Mouse (Mus musculus): Measurements from ENCODE around the gene Herc4. TPM values are rescaled to one million over a fixed set of nuclear protein-coding genes. Genes with fewer than 3 reads are reported as not detected.

Gene Herc4
- polyA plus RNA-seq, 1 experiment from 2014 or later = 38.4 TPM

DNA sequence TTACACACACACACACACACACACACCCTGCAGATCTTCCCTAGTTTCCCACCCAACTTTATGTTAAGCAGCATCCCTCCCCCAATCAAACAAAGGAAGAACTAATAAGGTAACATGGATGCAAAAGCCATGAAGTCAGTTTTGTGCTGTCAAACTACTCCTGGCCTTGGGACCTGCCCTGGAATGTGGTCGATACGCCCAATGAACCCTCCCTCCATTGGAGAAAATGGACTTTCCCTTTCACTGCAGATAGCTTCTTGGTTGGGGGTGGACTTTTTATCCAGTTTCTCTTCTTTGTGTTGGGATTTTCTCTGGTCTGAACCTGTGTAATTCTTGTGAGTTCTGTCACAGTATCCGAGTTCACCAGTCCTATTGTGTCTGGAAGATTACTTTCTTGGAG is 15.1 kb downstream of the Herc4 start:
- H3K4me1 ChIP-seq = peaks cover 22% of the 10 kb centered on the region
- no peaks in the 10 kb centered on the region for H3K9me3 ChIP-seq (replicated peaks)
- 0 out of 2 replicates have a peak overlapping the region, but pooled peaks have one; percentile 2 for H3K4me2 ChIP-seq
- 77% methylated on average over 3 of the region's 3 CpGs for WGBS (ENCODE audit: insufficient replicate concordance)
- peaks cover 47% of the 10 kb centered on the region for H3K36me3 ChIP-seq
- H3K4me3 ChIP-seq = no peak overlapping the region
- H3K27me3 ChIP-seq (replicated peaks) = no peaks in the 10 kb centered on the region
- no peak for ATAC-seq
- H3K9ac ChIP-seq = no peak overlapping the region
- peak overlapping the region; percentile 1; the same call in 1 of the 2 replicates for H3K27ac ChIP-seq

DNA sequence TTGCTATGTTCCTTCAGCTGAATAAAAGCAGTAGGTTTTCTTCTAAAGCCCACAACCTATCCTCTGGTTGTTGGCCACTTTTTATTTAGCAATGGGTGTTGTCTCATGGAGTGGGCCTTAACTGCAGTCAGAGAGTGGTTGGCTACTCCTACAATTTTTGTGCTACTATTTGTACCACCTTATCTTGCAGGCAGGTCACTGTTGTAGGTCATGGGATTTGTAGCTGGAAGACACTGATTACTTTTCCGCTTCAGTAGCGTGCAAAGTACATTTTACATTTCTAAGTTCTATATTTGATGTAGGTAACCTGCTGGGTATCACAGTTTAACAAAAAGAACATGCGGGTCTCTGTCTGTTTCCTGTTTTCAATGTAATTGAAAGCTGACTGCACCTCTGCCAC is 15.7 kb downstream of the Herc4 start:
- Histone ChIP-seq H3K9me3 (replicated peaks) (no peaks in the 10 kb centered on the region), H3K4me1 (peaks cover 22% of the 10 kb centered on the region), H3K4me3 (no peak overlapping the region), H3K36me3 (peaks cover 49% of the 10 kb centered on the region), H3K4me2 (0 out of 2 replicates have a peak overlapping the region, but pooled peaks have one; percentile 2), H3K9ac (no peak overlapping the region), H3K27ac (0 out of 2 replicates have a peak overlapping the region, but pooled peaks have one; percentile 1), H3K27me3 (replicated peaks) (no peaks in the 10 kb centered on the region)
- WGBS (ENCODE audit: insufficient replicate concordance) = 74% methylated on average over 3 of the region's 3 CpGs
- ATAC-seq = no peak

DNA sequence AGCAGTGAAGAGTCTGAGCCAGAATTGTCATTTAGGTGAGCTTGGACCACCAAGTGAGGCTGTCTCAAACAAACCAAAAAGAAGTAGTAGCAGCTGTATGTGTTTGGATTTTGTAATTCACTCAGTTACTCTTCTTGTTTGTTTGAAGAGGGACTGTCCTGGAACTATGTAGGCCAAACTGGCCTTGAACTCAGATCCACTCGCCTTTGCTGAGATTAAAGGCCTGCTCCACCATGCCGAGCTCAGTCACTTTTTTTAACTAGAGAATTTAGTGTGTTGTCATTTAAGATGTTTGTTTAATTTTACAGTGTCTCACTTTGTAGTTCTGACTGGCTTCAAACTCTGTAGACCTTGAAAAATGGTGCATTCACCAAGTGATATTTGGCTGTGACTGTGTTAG is 24.3 kb downstream of the Herc4 start:
- ATAC-seq = no peak
- WGBS (ENCODE audit: insufficient replicate concordance) = 86% methylated on average over 2 of the region's 2 CpGs
- Histone ChIP-seq H3K27me3 (replicated peaks) (no peaks in the 10 kb centered on the region), H3K9me3 (replicated peaks) (no peaks in the 10 kb centered on the region), H3K27ac (0 out of 2 replicates have a peak overlapping the region, but pooled peaks have one; percentile 2), H3K4me1 (peaks cover 28% of the 10 kb centered on the region), H3K9ac (no peak overlapping the region), H3K4me2 (no peak overlapping the region), H3K4me3 (no peak overlapping the region), H3K36me3 (peaks cover 62% of the 10 kb centered on the region)

DNA sequence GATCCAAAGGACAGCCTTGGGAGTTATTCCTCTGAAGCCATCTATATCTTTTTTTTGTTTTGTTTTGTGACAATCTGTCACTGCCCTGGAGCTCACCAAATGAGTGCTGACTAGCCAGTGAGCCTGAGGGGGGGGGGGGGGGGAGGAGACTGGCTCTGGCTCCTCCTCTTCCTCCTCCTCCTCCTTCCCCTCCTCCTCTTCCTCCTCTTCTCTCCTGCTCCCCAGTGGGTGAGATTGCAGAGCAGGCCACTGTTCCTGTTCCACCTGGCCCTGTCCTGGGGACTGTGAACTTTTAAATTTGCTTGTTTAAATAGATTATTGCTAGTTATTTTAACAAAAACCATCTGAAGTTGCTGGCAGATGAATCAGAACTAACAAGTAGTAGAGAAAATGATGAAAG is 28.8 kb downstream of the Herc4 start:
- Histone ChIP-seq H3K9ac (peak overlapping the region; percentile 53; the same call in 1 of the 2 replicates), H3K4me2 (peak overlapping the region; percentile 48), H3K27me3 (replicated peaks) (no peaks in the 10 kb centered on the region), H3K36me3 (peaks cover 65% of the 10 kb centered on the region), H3K9me3 (replicated peaks) (no peaks in the 10 kb centered on the region), H3K4me3 (peak overlapping the region; percentile 5), H3K27ac (peak overlapping the region; percentile 86), H3K4me1 (peaks cover 63% of the 10 kb centered on the region)
- peak; percentile 73 for ATAC-seq

DNA sequence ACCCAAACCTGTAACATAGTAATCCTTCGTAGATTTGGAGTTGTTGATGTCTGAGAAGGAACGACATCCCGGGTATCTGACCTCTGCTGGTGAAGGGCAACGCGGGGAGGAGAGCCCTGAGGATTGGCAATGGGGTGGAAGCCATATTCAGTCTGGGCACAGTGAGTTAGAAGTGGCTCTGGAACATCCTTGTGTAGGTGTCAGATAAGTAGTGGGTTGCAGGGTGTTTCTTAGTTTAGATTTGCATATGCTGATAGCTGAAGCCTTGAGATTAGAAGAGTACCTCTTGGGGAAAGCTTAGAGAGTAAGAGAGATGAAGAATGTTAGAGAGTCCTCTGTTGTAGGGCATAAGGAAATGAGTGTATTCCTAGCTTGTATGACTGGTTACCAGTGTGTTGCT is 29.3 kb downstream of the Herc4 start:
- peak; percentile 86 for ATAC-seq
- H3K27ac ChIP-seq = peak overlapping the region; percentile 86

DNA sequence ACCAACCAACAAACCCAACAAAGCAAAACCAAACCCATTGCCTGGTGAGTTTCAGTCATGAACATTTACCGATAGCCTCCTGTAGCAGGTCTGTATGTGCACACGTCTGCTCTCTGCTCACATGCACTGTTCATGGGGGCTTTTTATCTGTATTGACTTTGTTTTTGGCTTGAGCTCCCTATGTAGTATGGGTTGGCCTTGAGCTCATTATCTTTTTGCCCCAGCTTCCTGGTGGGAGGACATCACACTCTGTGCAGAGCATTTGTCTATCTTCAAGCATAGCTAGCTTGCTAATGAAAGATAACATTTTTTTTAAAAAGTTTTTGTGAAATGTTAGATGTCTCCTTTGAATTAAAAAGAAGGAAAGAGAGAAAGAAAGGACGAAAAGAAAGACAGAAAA is 33.4 kb downstream of the Herc4 start:
- Histone ChIP-seq H3K36me3 (peaks cover 64% of the 10 kb centered on the region), H3K27me3 (replicated peaks) (no peaks in the 10 kb centered on the region), H3K9ac (peak overlapping the region; percentile 61), H3K27ac (peak overlapping the region; percentile 94), H3K4me2 (peak overlapping the region; percentile 57), H3K9me3 (replicated peaks) (no peaks in the 10 kb centered on the region), H3K4me1 (peaks cover 74% of the 10 kb centered on the region), H3K4me3 (peak overlapping the region; percentile 28)
- ATAC-seq = peak; percentile 94
- WGBS (ENCODE audit: insufficient replicate concordance) = 28% methylated on average over 3 of the region's 3 CpGs

More for the DNA sequence above, 29.3 kb downstream of the Herc4 start:
- WGBS (ENCODE audit: insufficient replicate concordance) = 62% methylated on average over 5 of the region's 5 CpGs
- no peaks in the 10 kb centered on the region for H3K27me3 ChIP-seq (replicated peaks)
- H3K4me3 ChIP-seq = peak overlapping the region; percentile 5
- H3K4me1 ChIP-seq = peaks cover 68% of the 10 kb centered on the region
- peaks cover 69% of the 10 kb centered on the region for H3K36me3 ChIP-seq
- 0 out of 2 replicates have a peak overlapping the region, but pooled peaks have one; percentile 5 for H3K9ac ChIP-seq
- H3K4me2 ChIP-seq = peak overlapping the region; percentile 48
- no peaks in the 10 kb centered on the region for H3K9me3 ChIP-seq (replicated peaks)

DNA sequence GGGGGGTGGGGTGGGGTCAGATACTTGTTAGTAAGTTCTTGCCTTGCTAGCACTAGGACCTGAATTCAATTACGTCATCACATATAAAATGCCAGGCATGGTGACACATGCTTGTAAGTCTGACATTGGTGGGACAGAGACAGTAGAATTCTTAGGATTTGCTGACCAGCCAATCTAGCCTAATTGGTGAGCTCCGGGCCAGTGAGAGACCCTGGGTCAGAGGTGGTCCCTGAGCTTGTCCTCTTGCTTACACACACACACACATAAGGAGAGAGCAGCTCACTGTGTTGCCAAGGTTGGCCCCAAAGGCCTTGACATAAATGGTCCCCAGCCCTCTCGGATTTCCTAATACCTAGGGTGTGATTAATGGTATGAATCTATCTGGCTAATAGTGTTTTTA is 36.2 kb downstream of the Herc4 start:
- 87% methylated on average over 3 of the region's 3 CpGs for WGBS (ENCODE audit: insufficient replicate concordance)
- Histone ChIP-seq H3K9ac (no peak overlapping the region), H3K4me2 (no peak overlapping the region), H3K4me1 (peaks cover 76% of the 10 kb centered on the region), H3K9me3 (replicated peaks) (no peaks in the 10 kb centered on the region), H3K36me3 (peaks cover 72% of the 10 kb centered on the region), H3K27ac (peak overlapping the region; percentile 12; the same call in 1 of the 2 replicates), H3K4me3 (no peak overlapping the region), H3K27me3 (replicated peaks) (no peaks in the 10 kb centered on the region)
- ATAC-seq = no peak

DNA sequence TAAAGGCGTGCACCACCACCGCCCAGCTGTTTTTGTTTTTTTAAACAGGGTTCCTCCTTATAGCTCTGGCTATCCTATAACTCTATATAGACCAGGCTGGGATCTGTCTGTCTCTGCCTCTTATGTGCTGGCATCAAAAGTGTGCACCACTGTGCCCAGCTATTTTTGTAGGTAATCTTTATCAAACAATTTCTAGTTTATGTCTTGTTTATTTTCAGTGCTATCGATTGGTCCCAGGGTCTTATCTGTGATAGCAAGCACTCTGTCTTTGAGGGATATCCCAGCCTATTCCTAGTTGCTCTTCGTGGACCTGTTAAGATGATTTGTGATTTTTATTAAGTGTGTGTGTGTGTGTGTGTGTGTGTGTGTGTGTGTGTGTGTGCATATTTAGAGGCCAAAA is 38.8 kb downstream of the Herc4 start:
- peak overlapping the region; percentile 72 for H3K27ac ChIP-seq
- H3K9me3 ChIP-seq (replicated peaks) = no peaks in the 10 kb centered on the region
- H3K36me3 ChIP-seq = peaks cover 77% of the 10 kb centered on the region
- no peaks in the 10 kb centered on the region for H3K27me3 ChIP-seq (replicated peaks)
- H3K4me1 ChIP-seq = peaks cover 53% of the 10 kb centered on the region
- H3K4me3 ChIP-seq = no peak overlapping the region
- H3K9ac ChIP-seq = no peak overlapping the region
- peak; percentile 65 for ATAC-seq
- peak overlapping the region; percentile 28; the same call in 1 of the 2 replicates for H3K4me2 ChIP-seq
- WGBS (ENCODE audit: insufficient replicate concordance) = 39% methylated on average over 4 of the region's 4 CpGs

DNA sequence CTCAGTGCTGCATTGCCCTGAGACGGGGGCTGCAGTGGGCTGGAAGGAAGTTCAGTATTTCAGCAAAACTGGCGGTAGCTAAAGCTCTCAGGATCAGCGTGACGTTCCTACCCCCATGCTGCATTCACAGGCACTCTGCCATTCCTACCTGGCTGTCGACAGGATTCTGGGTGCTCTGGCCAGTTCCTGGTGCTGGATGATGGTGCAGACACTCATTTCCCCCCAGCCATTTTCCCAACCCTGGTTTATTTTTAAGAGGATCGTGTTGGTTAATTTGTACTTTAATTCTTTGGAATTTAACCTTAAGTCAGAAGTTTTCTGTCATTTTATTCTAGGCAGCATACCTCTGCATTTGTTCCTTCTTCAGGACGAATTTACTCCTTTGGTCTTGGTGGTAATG is 39.2 kb downstream of the Herc4 start:
- no peak overlapping the region for H3K4me3 ChIP-seq
- H3K4me2 ChIP-seq = peak overlapping the region; percentile 28; the same call in 1 of the 2 replicates
- 77% methylated on average over 7 of the region's 7 CpGs for WGBS (ENCODE audit: insufficient replicate concordance)
- peaks cover 77% of the 10 kb centered on the region for H3K36me3 ChIP-seq
- H3K9ac ChIP-seq = no peak overlapping the region
- peak overlapping the region; percentile 72 for H3K27ac ChIP-seq
- ATAC-seq = no peak
- no peaks in the 10 kb centered on the region for H3K27me3 ChIP-seq (replicated peaks)
- H3K4me1 ChIP-seq = peaks cover 48% of the 10 kb centered on the region
- no peaks in the 10 kb centered on the region for H3K9me3 ChIP-seq (replicated peaks)

DNA sequence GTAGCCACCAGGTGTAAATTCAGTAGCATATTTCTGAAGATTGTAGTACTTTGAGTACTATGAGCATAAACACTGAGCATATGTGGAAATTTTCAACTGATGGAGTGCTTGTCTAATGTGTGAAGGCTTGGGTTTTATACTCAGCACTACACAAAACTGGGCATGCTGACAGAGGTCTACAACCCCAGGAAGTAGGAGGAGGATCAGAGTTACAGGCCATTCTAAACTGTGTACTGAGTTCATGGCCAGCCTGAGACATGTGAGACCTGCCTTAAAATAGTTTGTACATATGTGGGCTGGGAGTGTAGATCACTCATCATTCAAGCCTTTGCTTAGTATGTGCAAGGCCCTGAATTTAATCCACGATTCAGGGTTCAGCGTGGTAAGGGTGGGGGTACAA is 58.7 kb downstream of the Herc4 start:
- Histone ChIP-seq H3K4me2 (no peak overlapping the region), H3K9ac (no peak overlapping the region), H3K36me3 (peaks cover 93% of the 10 kb centered on the region), H3K4me3 (no peak overlapping the region), H3K27me3 (replicated peaks) (no peaks in the 10 kb centered on the region), H3K4me1 (no peaks in the 10 kb centered on the region), H3K27ac (no peak overlapping the region), H3K9me3 (replicated peaks) (no peaks in the 10 kb centered on the region)
- ATAC-seq = no peak
- 85% methylated on average over 2 of the region's 2 CpGs for WGBS (ENCODE audit: insufficient replicate concordance)

DNA sequence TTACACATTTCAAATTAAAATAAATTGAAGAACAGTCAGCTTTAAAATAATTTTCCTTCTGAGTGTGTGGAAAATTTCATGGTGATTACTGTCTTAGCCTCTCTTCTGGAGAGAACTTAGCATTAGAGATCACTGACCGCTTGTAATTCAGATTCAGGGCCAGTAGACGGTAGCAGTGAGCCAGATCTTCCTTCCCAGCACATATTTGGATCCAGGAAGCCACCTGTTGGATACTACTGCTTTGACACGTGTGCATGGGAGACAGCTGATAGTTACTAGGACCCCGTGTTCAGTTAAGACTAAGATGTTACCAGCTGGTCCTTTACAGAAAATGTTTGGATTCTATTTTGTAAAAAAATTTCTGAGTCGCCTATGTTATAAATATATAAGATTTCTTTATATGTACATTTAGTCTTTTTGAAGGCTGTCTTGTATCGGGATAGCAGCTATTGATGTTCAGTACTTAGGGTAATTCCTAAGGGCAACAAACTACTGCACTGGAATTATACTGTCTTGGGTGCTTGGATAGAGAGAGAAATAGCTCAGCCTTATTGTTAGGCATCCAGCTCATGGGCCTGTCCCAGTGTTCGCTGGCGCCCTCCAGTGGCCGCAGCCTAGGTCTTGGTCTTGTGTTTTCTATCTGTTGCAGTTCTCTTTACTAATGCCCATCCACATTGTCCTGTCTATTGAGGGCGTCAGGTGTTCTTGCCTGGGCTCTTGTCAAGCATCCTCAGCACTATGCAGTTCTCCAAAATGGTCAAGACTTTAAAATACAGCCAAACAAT is 65.2 kb downstream of the Herc4 start:
- Histone ChIP-seq H3K4me3 (no peak overlapping the region), H3K27me3 (replicated peaks) (no peaks in the 10 kb centered on the region), H3K27ac (no peak overlapping the region), H3K9me3 (replicated peaks) (no peaks in the 10 kb centered on the region), H3K4me2 (no peak overlapping the region), H3K4me1 (no peaks in the 10 kb centered on the region), H3K36me3 (peaks cover 88% of the 10 kb centered on the region), H3K9ac (no peak overlapping the region)
- peak; percentile 81 for ATAC-seq
- 39% methylated on average over 10 of the region's 10 CpGs for WGBS (ENCODE audit: insufficient replicate concordance)

DNA sequence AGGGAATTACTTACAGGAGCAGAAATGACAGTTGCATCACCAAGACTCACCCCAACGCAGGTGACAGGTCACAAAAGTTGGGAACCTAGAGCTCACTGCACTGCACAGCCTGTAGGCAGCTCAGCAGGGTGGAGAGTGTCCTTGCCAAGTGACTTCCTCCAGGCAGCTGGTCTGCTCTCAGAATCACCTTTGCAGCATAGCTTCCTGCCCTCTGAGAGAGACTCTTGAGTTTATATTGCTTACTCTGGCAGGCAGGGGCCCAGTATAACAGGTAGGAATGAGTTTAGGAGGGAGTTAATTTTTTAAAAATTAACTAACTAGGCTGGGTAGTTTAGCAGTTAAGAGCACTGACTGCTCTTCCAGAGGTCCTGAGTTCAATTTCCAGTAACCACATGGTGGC is 70.1 kb downstream of the Herc4 start:
- Histone ChIP-seq H3K4me1 (no peaks in the 10 kb centered on the region), H3K27ac (no peak overlapping the region), H3K9me3 (replicated peaks) (no peaks in the 10 kb centered on the region), H3K9ac (no peak overlapping the region), H3K27me3 (replicated peaks) (no peaks in the 10 kb centered on the region), H3K4me3 (no peak overlapping the region), H3K36me3 (peaks cover 89% of the 10 kb centered on the region), H3K4me2 (no peak overlapping the region)
- no peak for ATAC-seq
- WGBS (ENCODE audit: insufficient replicate concordance) = 81% methylated on average over 1 of the region's 1 CpGs
